ENCODE assay signal across 38 mouse cellular contexts in the genomic region with DNA sequence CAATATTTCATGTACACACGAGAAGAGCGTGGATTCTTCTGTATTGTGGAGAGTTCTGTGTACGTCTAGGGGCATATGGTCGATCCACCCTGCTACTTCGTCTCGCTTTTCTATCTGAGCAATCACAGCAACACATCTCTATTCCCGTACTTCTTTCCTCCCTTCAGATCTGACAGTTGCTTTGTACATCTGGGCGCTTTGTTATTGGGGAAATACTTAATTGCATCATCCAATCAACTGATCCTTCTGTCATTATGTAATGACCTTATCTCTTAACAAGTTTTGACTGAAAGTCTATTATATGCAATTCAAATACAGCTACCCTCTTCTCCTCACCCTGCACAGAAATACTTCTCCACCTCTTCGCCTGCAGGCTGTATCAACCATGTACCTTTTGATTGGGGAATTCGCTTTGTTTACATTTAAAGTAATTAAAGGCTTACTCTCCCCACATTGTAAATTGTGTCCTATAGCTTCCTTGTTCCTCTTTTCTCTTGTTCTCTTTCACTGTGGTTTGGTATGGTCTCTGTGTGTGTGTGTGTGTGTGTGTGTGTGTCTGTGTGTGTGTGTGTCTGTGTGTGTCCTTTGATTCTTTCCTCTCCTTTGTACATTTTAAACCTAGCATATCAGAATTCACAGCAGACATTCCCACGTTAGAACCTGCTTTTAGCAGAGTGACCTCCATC. TPM values are rescaled to one million over a fixed set of nuclear protein-coding genes. Genes with fewer than 3 reads are reported as not detected.
"Had no signal": no experiment of that assay in that cellular context is flagged by ENCODE, and none has a peak within 500 bp of the region (broad histone marks: within the 10 kb centered on the region; RNA-seq: fewer than 3 reads in every experiment).

No protein-coding gene starts in this region.

- H3K4me2 ChIP-seq: heart, embryonic 12.5 days; hindbrain, embryonic 14.5 days; intestine, embryonic 15.5 days; limb, embryonic 12.5 days; liver, embryonic 11.5 days; liver, embryonic 13.5 days had no signal

- ATAC-seq: hindbrain, embryonic 16.5 days; inflammation-experienced regulatory T-cells, adult 6 months; intestine, embryonic 15.5 days; intestine, postnatal 0 days had no signal

- H3K4me3 ChIP-seq: heart, embryonic 10.5 days; heart, embryonic 12.5 days; hindbrain, embryonic 10.5 days; intestine, embryonic 15.5 days; layer of hippocampus, adult 2 months; left cerebral cortex, adult 2 months; limb, embryonic 10.5 days; limb, embryonic 12.5 days; liver, embryonic 13.5 days had no signal

- H3K27ac ChIP-seq: heart, embryonic 10.5 days; hindbrain, embryonic 10.5 days; hindbrain, embryonic 14.5 days; intestine, embryonic 15.5 days; layer of hippocampus, adult 2 months; left cerebral cortex, adult 2 months; limb, embryonic 10.5 days; limb, embryonic 12.5 days; liver, embryonic 13.5 days had no signal

- DNase-seq: gastrocnemius, postnatal 10 days; gastrocnemius, postnatal 36 days; heart, adult 18-20 months; heart, postnatal 10 days; heart, postnatal 4 days; kidney, adult 18-20 months; kidney, adult 8-10 months; kidney, postnatal 10 days; kidney, postnatal 25 days; kidney, postnatal 4 days; liver; liver, embryonic 13.5 days had no signal

- H3K9ac ChIP-seq: heart, embryonic 12.5 days; hindbrain, embryonic 14.5 days; intestine, embryonic 15.5 days; limb, embryonic 12.5 days; liver, embryonic 13.5 days had no signal

- H3K9me3 ChIP-seq: heart, embryonic 10.5 days; heart, embryonic 12.5 days; hindbrain, embryonic 10.5 days; intestine, embryonic 15.5 days; limb, embryonic 10.5 days; limb, embryonic 12.5 days; liver, embryonic 13.5 days had no signal

- H3K27me3 ChIP-seq: heart, embryonic 12.5 days; intestine, embryonic 15.5 days; limb, embryonic 12.5 days; liver, embryonic 13.5 days had no signal

- H3K4me1 ChIP-seq: hindbrain, embryonic 10.5 days; intestine, embryonic 15.5 days; limb, embryonic 12.5 days had no signal

RNA-seq across cellular contexts. Expression of gene Myrfl, which starts 29.9 kb away (rescaled TPM):
- polyA plus RNA-seq: hindbrain, embryonic 14.5 days; inflammation-experienced regulatory T-cells, adult 6 months; kidney, embryonic 14.5 days; liver, embryonic 13.5 days had no signal

RNA-seq across cellular contexts. Expression of gene Gm10271, which starts 45.8 kb away (rescaled TPM):
- total RNA-seq: gastrocnemius, adult 18-20 months; gastrocnemius, postnatal 10 days; gastrocnemius, postnatal 36 days; heart, adult 18-20 months; heart, adult 8-10 months; heart, postnatal 10 days; heart, postnatal 25 days; heart, postnatal 4 days; layer of hippocampus, adult 2 months; layer of hippocampus, postnatal 10 days; layer of hippocampus, postnatal 25 days; left cerebral cortex, adult 2 months; left cerebral cortex, postnatal 14 days; left cerebral cortex, postnatal 36 days had no signal
- polyA plus RNA-seq: gonadal fat pad, adult 2 months; heart, embryonic 10.5 days; heart, embryonic 12.5 days; heart, embryonic 14.5 days; heart, embryonic 16.5 days; hindbrain, embryonic 10.5 days; hindbrain, embryonic 14.5 days; hindbrain, embryonic 16.5 days; inflammation-experienced regulatory T-cells, adult 6 months; intestine, embryonic 15.5 days; intestine, postnatal 0 days; kidney, embryonic 14.5 days; kidney, embryonic 16.5 days; limb, embryonic 10.5 days; limb, embryonic 12.5 days; limb, embryonic 14.5 days; liver, embryonic 11.5 days; liver, embryonic 13.5 days had no signal

RNA-seq across cellular contexts. Expression of gene Best3, which starts 59.5 kb away (rescaled TPM):
- polyA plus RNA-seq: hindbrain, embryonic 10.5 days; inflammation-experienced regulatory T-cells, adult 6 months; intestine, embryonic 15.5 days; intestine, postnatal 0 days; kidney, embryonic 14.5 days; liver, embryonic 11.5 days had no signal
